Mouse (Mus musculus) brain, adult 2 months (tissue): ENCODE results near the gene Tsen34.
"Not testable (repeated sequence)": the region's sequence is repeated elsewhere in the genome, so short reads cannot be mapped to it uniquely, and the experiment has no call there.

Source experiments
- DNase-seq: peaks from one replicate; pipeline ENCODE4 v3.0.0; 2011; ENCODE audit warnings: low read depth, low spot score

The Tsen34 gene

DNA sequence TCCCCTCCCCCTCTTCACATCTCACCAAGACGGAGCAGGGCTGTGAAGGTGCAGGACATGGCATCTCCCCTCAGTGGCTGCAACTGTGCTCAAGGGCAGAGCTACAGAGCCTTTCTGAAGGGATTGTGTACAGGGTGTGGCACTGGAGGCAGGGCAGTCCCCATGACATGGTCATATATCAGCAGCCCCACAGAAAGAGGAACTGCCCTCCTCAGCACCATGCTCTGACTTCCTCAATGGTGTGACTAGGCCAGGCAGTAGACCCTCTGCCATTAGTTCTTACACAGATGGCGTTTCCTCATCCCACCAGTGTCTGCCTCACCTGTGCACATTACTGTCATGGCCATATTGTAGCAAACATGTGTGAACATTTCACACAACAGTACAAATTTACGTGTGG is 27.6 kb downstream of the Tsen34 start, which contains the start of gene Pirb:
Gene Pirb (minus strand): TSS at position 124 of the 400 bp plus-strand sequence.
- DNase-seq, result not testable (repeated sequence)

GRCm38 (mm10) chr7:3725459-3725858 is 32.8 kb downstream of the Tsen34 start:
- not testable (repeated sequence) for DNase-seq

- DNase-seq, result not testable (repeated sequence)
These were observed 40.0 kb downstream of the Tsen34 start for GRCm38 (mm10) chr7:3732675-3733074.
